Mouse (Mus musculus): ENCODE results near the gene Serpine2.

The Serpine2 gene

DNA sequence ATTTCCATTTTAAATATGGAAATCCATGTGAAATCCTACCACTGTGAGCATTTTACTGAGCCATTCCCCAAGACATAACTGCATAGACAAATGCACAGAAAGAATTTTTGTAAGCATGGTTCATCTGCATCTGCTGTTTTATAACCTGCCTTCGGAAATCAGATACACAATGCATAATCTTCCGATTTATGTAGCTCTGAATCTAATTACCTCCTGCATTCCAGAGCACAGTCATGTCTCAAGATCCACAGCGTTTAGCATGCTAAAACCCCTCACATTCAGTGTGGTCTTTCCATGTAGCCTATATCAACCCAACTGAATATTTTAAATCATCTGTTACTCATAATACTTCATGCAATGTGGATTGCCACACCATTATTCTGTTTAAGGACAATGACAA is 51.5 kb downstream of the Serpine2 start:
- DNase-seq, result no peak

DNA sequence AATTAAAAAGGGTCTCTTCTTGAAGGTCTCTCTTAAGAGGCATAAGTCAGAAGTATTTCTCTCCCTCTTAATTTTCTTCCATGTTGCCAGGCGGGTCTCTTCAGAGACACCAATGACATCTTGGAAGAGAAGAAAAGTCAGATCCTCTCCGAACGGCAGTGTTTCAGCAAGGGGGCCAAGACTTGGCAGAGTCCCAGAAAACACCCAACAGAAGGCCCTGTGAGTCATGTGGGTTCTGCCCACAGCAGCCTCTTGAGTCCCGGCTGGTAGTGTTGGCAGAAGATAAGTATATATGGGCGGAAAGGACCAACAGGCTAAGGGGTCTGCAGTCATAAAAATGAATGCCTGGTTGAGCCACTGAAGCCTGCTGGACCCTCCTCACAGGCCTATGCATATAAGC is 54.1 kb downstream of the Serpine2 start:
- peak in 1 of 2 experiments; percentile 6 for DNase-seq

DNA sequence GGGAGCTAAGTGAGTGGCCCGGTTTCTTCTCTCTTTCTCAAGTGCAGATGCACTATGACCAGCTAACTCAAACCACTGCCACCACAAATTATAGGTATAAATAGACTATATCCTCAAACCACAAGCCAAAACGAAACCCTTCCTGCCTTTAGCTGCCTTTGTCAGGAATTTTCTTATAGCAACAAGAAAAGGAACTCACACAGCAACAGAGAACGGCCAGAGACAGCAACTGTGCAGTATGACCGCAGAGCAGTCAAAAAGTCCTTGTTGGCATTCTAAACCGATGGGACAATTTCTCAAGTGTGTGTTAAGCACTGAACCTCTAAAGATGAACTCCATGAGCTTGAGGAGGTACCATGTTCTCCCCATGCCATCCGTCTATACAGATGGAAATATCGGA is 57.4 kb downstream of the Serpine2 start:
- no peak for DNase-seq

DNA sequence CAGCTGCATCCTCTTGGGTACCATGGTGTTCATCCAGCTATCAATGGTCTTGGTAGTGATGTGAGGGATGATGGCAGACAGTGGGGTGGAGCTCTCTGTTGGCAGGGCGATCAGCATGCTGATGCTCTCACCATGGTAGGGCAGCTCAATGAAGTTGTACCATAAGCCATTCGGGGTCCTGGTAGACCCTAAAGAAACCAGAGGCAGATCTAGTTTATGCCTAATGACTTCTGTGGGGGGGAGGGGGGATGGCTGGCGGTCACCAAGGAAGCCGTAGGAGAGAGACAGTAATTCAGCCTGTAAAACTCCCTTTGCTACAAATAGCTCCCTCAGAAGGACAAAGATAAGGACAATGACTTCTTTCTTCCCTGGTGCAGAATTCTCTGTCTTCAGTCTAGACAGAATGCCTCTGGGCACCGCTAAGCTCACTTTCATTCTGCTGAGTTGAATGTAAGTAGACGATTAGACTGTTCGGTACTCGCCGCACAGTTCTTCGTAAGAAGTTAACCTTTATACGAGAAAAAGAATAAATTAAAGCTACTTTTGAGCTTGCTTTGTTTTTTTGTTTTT is 58.0 kb downstream of the Serpine2 start:
- no peak for DNase-seq

DNA sequence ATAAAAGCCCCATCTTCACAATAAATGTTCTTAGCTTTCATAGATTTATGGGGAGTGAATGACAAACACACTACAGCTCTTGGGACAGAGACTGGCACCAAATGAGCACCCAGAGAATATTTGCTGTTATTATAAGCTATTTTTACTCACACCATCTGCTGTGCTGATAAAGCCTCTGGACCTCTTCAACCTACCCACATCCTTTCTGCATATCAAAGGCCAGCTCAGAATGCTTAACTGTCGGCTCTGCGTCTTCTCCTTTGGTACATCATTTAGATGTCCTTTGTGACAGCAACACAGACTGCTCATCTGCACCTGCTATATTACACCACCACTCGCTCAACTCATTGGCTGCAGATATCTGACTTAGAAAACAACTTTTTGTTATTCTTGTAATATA is 63.9 kb downstream of the Serpine2 start:
- DNase-seq, result no peak

DNA sequence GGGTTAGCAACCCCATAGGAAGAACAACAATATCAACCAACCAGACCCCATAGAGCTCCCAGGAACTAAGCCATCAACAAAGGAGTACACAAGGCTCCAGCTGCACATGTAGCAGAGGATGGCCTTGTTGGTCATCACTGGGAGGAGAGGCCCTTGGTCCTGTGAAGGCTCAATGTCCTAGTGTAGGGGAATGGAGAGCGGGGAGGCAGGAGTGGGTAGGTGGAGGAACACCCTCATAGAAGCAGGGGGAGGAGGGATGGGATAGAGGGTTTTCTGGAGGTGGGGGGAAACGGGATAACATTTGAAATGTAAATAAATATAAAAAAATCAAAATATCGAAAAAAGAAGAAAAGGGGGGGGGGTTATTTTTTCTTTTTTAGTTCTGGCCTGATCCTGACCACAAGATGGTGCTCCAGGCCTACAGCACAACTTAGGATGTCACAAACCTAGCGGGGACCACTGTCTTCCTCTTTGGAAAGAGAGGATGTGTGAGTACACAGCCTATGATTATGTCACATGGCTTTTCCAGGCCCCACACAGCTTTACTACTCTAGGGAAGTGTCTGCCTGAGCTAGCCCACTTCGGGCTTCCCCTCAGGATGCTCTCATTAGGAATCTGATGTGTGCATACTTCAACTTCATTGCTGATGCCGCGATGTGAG is 74.6 kb downstream of the Serpine2 start:
- peak in 1 of 2 experiments; percentile 22 for DNase-seq

DNA sequence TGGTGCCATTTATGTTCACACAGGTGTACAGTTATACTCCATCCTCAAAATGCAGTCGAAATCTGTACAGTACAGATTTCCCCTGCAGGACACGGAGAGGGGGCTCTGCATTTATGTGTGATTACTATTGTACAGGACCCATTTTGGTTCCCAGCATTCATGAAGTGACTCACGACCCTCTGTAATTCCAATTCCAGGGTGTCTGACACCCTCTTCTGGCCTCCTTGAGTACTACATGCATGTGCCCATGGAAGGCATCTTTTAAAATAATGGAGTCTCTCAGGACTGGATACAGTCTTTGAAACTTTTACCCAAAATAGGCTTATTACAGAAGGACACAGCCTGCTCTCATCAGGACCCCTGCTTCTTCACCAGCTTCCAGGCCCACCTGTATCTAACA is 78.5 kb downstream of the Serpine2 start:
- peak in 1 of 2 experiments; percentile 13 for DNase-seq

DNA sequence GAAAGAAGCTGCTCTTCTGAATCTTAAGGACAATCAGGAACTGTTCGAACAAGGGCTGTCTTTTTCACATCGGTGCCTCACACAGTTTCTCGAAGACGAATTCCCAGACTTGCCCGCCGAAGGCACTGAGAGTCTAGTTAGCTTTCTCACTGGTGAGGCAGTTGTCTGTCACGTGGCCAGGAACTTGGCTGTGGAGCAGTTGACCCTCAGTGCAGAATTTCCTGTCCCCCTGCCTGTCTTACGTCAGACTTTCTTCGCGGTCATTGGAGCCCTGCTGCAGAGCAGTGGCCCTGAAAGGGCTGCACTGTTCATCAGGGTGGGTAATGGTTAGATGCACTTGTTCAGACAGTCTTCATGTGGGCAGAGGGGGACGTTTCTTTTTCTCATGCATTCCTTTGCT is 83.0 kb downstream of the Serpine2 start:
- no peak for DNase-seq

DNA sequence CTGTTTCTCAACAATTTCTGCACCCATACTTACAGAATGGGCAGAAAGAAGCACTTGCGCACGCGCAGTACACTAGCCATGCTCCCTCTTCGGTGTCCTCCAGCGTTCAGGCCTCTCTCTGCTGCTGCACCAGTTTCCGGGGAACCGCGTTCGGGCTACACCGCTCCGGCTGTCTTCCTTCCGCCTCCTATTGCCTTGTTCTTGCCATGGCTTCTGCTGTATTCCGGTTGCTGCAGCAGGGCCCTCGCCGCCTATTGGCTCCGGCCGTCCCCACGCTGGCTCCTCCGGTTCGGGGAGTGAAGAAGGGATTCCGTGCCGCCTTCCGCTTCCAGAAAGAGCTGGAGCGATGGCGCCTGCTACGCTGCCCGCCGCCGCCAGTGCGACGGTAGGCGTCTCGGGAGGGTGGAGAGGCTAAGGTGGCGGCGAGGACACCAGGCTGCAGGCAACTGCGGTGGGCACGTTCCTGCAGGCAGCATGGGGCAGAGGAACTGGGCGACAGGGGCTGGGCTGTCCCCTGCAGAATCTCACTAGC is 85.0 kb downstream of the Serpine2 start, which contains the start of the genes Mrpl44 and Wdfy1:
Gene Mrpl44 (plus strand): TSS at position 92 of the 532 bp plus-strand sequence.
Gene Wdfy1 (minus strand): TSS at position 217 of the 532 bp plus-strand sequence.
- DNase-seq, result peak; percentile 97 to 100

DNA sequence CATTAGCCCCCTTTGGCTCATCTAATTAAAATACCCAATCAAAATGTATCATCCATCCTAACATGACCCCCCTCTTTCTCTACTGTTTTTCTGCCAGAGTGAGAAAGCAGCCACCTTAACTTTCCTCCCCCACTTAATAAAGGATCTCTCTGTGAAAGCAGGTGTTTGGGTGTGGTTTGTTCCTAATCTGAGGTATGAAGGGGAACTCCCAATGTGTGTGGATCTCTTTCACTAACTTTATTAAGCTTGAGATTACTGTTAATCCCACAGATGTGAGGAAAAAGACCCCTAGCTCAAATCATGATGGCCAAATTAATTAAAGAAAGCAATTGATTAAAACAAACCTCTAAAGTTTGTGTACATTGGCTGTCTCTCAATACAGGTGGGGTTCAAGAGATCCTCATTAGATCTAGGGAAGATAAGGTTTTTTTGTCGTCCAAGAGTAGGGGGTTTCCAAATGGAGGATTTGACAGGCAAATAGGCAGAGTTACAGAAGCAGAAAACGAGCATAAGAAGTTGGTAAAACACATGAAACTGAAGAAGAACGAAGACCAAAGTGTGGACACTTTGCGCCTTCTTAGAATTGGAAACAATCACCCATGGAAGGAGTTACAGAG is 86.7 kb downstream of the Serpine2 start:
- no peak for DNase-seq

DNA sequence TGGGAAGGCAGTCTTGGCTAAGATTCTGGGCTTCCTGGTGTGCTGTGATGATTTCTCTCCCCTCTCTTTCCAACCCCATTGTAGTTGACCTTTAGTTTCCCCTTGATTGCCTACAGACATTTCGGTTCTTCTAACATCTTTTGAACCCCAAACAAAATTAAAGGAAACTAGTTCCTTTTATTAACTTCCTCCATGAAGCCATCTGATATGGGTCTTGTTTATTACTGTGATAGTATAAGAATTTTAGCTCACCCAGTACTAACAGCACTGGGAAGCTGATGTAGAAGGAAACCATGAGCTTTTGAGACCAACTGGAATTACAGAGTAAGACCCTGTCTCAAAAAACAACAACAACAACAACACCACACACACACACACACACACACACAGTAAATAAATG is 92.7 kb downstream of the Serpine2 start:
- no peak for DNase-seq

DNA sequence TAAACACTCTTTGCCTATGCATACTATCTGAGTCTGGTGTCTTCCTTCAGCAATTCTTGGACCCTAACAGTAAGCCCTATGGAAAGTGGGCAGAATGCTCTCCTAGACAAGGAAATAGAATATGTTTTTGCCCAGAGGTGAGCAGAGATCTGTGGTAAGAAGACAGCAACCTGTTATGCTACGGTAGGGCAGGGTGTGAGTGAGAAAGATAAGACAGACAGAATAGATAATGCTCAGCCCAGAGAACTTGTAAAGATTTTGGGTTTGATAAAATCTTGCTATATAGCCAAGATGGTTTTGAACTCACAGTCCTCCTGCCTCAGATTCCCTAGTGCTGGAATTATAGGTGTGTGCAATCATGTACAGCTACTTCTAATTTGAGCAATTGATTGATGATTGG is 96.5 kb downstream of the Serpine2 start:
- DNase-seq, result no peak

DNA sequence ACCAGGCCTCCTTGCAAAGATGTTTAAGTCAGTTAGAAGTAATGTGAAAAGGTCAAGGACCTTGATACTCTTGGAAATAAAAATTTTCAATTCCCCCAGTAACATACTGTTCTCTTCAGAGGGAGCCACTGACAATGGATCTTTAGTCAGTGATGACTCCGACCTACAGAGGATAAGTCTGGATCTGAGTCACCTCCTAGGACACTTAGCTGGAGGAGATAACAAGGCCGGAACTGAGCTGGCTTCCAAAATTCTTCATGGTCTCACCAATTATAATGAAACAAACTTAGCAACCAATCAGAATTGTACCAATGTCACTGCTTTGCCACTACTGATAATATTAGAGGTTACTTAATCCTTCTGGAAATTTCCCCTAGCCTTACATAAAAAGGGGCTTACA is 96.9 kb downstream of the Serpine2 start:
- no peak for DNase-seq

DNA sequence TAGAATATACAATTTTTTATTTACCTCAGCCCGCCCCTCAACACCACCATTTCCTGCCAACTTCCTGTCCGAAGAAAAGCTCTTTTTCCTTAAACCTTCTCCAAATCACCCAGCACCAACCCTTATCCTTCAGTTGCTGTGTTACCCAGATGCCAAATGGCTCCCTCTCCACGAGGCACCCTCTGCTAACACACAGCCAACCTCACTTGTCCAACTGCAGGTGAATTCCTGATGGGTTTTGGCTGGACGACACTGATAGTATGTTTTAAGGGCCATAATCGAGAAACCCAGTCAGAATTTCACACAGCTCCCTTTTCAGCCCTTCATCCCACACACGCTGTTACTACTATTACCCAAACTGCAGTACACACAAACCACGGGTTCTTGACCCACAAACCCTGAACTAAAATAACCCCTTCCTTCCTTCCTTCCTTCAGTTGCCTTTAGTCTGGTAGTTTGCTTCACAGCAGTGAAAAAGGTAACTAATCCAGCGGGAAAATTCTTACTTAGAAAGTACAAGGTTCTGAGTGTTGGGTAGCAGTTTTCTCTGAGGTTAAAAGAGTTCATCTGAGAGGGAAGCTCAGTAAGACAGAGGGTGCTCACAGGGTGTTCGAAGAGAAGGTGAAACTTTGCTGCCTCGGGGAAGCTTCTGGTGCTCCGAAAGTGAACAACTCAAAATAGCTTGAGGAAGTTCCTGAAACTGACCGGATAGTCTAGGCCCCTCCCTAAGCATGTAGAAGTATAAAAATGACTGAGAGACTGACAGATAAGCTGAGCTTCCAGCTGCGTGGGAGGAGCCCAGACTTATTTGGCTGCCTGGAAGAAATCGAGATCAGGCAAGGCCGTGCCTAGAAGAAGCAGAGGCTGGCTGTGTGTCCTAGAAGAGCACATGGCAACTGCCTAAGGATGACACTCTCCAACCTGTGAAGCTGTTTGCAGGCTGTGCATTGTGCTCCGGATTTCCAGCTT is 98.4 kb downstream of the Serpine2 start:
- DNase-seq, result no peak

DNA sequence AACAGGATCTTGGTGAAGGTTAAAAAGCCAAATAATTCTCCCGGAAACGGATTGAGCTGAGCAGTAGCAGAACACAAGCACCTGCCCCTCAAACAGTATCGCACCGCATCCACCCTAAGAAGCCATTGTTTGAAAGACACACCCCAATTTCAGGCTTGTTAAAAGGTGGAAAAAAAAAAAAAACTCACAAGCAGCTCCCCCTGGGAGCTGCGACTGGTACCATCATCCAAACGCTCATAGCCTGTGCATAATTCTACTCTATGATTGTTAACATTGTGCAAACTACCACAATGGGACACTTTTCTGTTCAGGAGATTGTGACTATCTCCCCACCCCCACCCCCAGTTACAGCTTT is 99.1 kb downstream of the Serpine2 start:
- no peak for DNase-seq

DNA sequence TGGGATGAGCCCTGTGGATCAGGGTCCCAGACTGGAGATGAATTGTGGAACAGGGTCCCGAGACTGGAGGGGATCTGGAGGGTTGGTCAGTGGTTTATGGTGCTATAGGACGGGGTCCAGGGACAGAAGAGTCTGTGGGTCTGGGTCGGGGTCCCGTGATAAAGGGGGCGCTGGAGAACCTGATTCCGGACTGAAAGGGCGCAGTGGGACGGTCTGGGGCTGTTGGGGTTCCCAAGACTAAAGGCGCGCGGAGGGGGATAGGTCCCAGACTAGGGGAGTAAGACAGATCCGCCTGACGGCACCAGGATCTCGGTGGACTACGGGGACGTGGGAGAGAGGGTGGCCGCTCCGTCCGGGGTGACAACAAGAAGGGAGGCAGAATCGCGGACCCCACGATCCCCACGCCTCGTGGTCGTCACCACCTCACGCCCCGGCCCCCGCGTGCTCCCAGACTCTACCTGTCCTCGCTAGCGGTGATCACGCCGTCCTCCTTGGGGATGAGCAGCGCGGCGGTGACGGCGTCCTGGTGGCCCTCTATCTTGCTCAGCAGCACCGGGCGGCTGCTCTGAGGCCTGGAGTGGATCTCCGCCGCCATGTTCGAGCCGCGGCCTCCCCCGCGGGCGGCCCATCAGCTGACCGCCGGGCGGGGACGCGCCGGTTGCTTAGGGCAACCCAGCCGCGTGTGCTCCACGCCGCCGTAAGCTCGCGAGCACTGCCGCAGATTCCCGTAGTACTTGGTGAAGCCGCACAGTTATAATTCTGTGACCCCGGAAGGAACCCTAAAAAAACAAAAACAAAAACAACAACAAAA is 99.7 kb downstream of the Serpine2 start:
- peak; percentile 85 to 92 for DNase-seq

DNA sequence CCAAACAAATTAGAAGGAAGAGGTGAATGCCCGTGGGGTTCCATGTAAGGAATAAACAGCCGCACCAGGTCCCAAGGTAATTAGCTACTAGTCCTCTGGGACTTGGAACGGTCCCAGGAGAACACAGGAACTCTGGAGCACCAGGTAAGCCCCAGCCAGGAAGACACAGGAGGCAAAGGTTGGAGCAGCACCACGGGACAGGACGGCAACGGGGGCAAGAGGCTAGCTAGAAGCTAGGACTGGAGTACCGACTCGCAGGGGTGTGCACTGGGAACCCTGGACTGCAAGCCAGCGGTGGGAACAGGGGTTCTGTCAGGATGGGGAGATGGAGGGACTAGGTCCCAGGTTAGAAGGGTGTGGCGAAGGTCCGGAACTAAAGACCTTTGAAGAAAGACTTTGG is 100.3 kb downstream of the Serpine2 start:
- peak; percentile 28 to 41 for DNase-seq

DNA sequence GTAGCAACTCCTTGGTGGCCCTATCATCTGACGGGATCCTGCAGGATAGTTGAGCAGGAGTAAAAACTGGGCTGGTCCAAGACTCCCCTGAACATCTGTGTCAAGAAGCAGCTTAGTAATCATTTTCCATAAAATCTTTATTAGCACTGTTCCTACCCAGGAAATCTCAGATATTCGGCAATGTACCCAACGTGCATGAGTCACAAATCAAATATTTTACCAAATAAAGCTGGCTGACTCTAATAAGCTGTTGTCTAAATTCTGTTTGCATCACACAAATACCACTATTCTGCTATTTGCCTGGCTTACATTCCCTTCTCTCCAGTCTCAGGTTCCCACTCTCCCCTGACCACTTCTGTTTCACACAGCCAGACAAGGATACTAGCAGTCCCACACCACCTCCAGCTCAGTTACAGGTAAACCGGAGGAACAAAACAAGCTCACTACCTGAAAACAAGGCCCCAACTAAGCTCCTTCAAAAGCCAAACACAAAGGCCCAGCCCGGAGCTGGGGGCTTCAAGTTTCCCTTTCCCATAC is 101.5 kb downstream of the Serpine2 start:
- DNase-seq, result no peak

DNA sequence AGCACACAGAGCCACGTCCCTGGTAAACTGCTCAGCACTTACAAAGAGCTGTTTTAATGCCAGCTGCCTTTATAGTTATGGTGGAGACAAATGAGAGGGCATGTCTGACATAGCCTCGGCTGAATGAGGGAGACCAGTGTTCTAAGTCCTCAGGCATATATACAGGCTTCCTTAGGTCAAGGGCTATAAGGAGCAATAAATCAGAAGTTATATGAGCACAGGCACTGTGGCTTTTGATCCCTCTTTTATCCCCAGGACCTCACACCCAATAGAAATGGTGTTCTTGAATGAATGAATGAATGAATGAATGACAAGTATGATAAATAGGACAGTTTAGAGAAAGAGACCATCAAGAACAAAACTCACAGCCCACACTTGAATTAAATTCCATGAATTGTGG is 102.0 kb downstream of the Serpine2 start:
- no peak for DNase-seq

DNA sequence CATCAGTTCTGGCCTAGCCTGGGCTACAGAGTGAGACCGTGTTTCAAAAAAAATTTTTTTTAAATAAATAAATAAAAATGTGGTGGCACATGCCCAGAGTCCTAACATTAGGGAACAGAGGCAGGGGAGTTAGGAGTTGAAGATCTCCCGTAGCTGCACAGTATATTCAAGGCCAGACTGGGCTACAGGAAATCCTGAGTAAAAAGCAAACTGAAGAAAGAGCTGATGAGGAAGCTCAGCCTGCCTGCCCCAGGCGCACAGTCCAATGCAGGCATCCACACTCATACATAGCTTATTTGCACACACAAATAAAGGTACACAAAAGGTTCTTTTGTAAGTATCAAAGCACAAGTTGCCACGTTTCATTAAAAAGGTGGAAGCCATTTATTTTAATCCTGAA is 103.4 kb downstream of the Serpine2 start:
- DNase-seq, result no peak

DNA sequence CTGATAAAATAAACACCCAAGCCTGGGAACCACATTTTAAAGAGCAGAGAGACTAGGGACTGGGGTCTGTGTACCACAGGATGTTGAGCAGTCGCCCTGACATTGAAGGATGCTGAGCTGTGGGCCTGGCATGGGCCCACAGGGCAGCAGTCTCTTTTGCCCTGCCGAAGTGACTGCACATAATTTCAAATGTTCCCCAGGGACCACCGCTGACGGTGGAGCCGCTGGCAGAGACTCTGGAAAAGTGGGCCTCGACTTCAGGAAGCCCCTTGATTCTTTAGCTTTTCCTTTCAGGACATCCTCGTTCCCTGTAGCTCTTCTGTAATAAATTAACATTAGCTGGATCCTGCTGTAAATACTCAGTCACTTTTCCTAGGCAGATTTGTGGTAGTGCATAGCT is 103.8 kb downstream of the Serpine2 start:
- DNase-seq, result no peak

DNA sequence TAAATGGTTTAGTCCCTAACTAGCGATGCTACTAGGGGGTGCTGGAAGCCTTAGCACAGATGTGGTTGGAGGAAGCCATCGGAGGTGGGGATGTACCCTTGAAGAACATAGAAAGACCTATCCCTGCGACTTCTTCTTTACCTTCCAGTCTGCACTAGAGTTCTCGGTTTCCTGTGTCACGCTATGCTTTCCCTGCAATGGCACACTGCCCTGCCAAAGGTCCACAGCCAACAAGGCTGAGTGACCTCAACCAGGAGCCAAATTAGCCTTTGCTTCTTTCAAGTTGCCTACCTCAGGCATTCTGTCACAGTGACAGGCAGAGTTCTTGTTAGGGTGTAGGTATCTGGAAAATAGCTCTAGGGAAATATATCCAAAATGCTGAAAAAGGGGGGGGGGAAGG is 104.6 kb downstream of the Serpine2 start:
- DNase-seq, result peak in 1 of 2 experiments; percentile 14

Measured in cerebellum, postnatal 25 days (tissue).